Mouse (Mus musculus) testis, adult 2 months (tissue): Measurements from ENCODE around the gene Tle6.

Experiments used
- CTCF ChIP-seq: fragments of 200-500 bp; IDR thresholded peaks from 2 replicates; pipeline ENCODE4 v1.5.1; 2012; ENCODE audit warnings: low read depth, mild to moderate bottlenecking, inconsistent platforms, low read length, moderate library complexity; ENCODE audit not compliant: control insufficient read depth, insufficient read depth, insufficient replicate concordance
- POLR2A ChIP-seq: fragments of 200-500 bp; IDR thresholded peaks from 2 replicates; pipeline ENCODE4 v1.6.1; 2012; ENCODE audit warnings: low read depth, mild to moderate bottlenecking, inconsistent platforms, low read length, moderate library complexity; ENCODE audit not compliant: control insufficient read depth

GRCm38 (mm10) chr10:81579967-81580366, 20.9 kb downstream of the Tle6 start:
- TF ChIP-seq CTCF, result no peak
- TF ChIP-seq POLR2A, result no peak
